Mouse (Mus musculus): Measurements from ENCODE around the gene Ccl3. TPM values are rescaled to one million over a fixed set of nuclear protein-coding genes. Genes with fewer than 3 reads are reported as not detected.
A peak's percentile ranks its signal among the peaks of the same experiment; 100 is the strongest.

Gene Ccl3
- total and polyA plus RNA-seq, 3 experiments = 3.2 to 18.4 (median 10.6) TPM

DNA sequence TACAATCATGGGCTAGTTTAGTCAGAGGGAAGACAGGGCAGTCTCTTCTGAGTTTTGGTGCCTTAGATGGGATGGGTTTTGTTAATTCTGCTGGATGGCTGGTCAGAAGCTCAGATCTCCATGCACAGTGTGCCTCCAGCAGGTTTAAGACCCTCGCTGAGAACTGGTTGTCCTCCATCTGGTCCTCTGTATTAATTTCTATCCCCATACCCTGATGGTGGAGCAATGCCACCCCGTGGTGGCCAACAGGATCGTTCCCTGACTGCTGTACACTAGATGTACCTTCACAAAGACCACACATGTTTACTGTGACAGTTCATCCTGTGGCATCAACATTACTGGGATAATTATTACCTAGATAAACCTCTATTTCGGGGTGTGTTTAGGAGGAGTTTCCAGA, 16.4 kb downstream of the Ccl3 start (continued):
- TF ChIP-seq BHLHE40 (IDR thresholded peaks at IDR 0.05; ENCODE audit: low read depth, low read length) (peak; percentile 32; the same call in 1 of the 2 replicates), EP300 (IDR thresholded peaks at IDR 0.05; ENCODE audit: low read length) (no peak), MAZ (IDR thresholded peaks at IDR 0.05; ENCODE audit: low read depth, low read length) (0 out of 2 replicates have a peak, but pooled peaks have one; percentile 43), TBP (conservative IDR thresholded peaks at IDR 0.05; ENCODE audit: low read depth, low read length) (no peak), SIN3A (IDR thresholded peaks at IDR 0.05; ENCODE audit: low read length) (peak; percentile 67; the same call in 1 of the 2 replicates), NELFE (IDR thresholded peaks at IDR 0.05; ENCODE audit: low read depth, low read length) (peak; percentile 62; the same call in 1 of the 2 replicates), JUND (conservative IDR thresholded peaks at IDR 0.05; ENCODE audit: low read depth, low read length) (no peak), GABPA (IDR thresholded peaks at IDR 0.05; ENCODE audit: insufficient replicate concordance, low read depth, low read length) (no peak), CTCF (conservative IDR thresholded peaks at IDR 0.05 in 1 of 2, IDR thresholded peaks at IDR 0.05 in 1 of 2; ENCODE audit: low read depth in 2 of 2, low read length in 2 of 2) (peak; percentile 62 to 97), ZMIZ1 (IDR thresholded peaks at IDR 0.05; ENCODE audit: low read depth, low read length) (no peak), HCFC1 (IDR thresholded peaks at IDR 0.05; ENCODE audit: low read depth, low read length) (no peak), PAX5 (IDR thresholded peaks at IDR 0.05; ENCODE audit: low read length) (no peak), ZNF384 (IDR thresholded peaks at IDR 0.05; ENCODE audit: low read depth, low read length) (no peak), POLR2A (IDR thresholded peaks at IDR 0.05; ENCODE audit: low read depth, low read length) (no peak), UBTF (IDR thresholded peaks at IDR 0.05; ENCODE audit: low read depth, low read length) (no peak)

DNA sequence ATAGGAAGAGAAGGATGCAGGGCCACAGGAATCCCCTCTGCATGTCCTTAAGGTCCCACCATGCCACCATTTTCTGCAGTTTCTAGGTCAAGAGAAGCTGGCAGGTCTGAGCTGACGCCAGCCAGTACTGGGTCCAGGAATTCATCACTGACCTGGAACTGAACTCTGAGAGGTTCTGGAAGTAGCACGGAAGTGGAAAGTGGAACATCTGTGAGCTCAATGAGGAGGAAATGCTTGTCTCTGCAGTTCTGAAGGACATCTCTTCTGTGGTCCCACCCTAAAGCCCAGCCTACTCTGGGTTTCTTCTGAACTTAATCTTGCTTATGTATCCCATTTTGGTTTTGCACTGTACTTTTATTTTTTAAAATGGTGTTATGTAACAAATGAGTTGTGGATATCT, 18.1 kb downstream of the Ccl3 start:
- dilution Hi-C loops (cut with MboI; ENCODE audit: extremely low pct_ligation_motif_present, extremely low pct_unique_long_range_greater_than_20kb, low sequenced_read_pairs) (no loop called here), in situ Hi-C loops (cut with MboI; ENCODE audit: low pct_ligation_motif_present, low pct_unique_long_range_greater_than_20kb, low sequenced_read_pairs) (loop anchor here (5.0 to 10.0 kb wide), 3 partner anchors 69 to 186 kb away; no protein-coding TSS in a partner anchor)
- Histone ChIP-seq H3K4me1 (ENCODE audit: control insufficient read depth in 1 of 2, insufficient read depth in 2 of 2) (peaks cover 11 to 12% of the 10 kb centered on the region in 2 experiments), H3K27me3 (replicated peaks) (no peaks in the 10 kb centered on the region), H3K4me3 (replicated peaks in 1 of 3; ENCODE audit: low read depth in 2 of 3, low read length in 2 of 3, poor library complexity in 1 of 3) (no peak overlapping the region), H3K79me2 (replicated peaks; ENCODE audit: control insufficient read depth, extremely low read depth, insufficient read depth, poor library complexity, severe bottlenecking) (no peaks in the 10 kb centered on the region), H3K9ac (ENCODE audit: insufficient read depth, low read depth) (no peak overlapping the region), H3K4me2 (ENCODE audit: insufficient read depth, low read depth, poor library complexity, severe bottlenecking) (no peak overlapping the region), H3K9me3 (replicated peaks; ENCODE audit: low read length) (no peaks in the 10 kb centered on the region), H3K27ac (ENCODE audit: insufficient read depth, low read depth) (no peak overlapping the region), H3K36me3 (replicated peaks in 1 of 2; ENCODE audit: control insufficient read depth in 1 of 2, insufficient read depth in 1 of 2, low read length in 1 of 2) (no peaks in the 10 kb centered on the region)
- no peak for DNase-seq (ENCODE audit: extremely low read depth)
- TF ChIP-seq RAD21 (IDR thresholded peaks at IDR 0.05; ENCODE audit: low read depth, low read length) (no peak), ZNF384 (IDR thresholded peaks at IDR 0.05; ENCODE audit: low read depth, low read length) (no peak), RCOR1 (conservative IDR thresholded peaks at IDR 0.05; ENCODE audit: low read depth, low read length) (no peak), SIN3A (IDR thresholded peaks at IDR 0.05; ENCODE audit: low read length) (no peak), SMC3 (IDR thresholded peaks at IDR 0.05; ENCODE audit: low read depth, low read length) (no peak), JUN (IDR thresholded peaks at IDR 0.05; ENCODE audit: insufficient read depth, low read depth, low read length) (no peak), CHD2 (IDR thresholded peaks at IDR 0.05; ENCODE audit: low read length) (no peak), ZC3H11A (IDR thresholded peaks at IDR 0.05; ENCODE audit: low read depth, low read length) (no peak), ETS1 (conservative IDR thresholded peaks at IDR 0.05; ENCODE audit: low read depth, low read length) (no peak), USF2 (conservative IDR thresholded peaks at IDR 0.05; ENCODE audit: low read depth, low read length) (no peak), PAX5 (IDR thresholded peaks at IDR 0.05; ENCODE audit: low read length) (no peak), EP300 (IDR thresholded peaks at IDR 0.05; ENCODE audit: low read length) (no peak), E2F4 (IDR thresholded peaks at IDR 0.05; ENCODE audit: insufficient replicate concordance, low read depth, low read length) (no peak), IRF4 (IDR thresholded peaks at IDR 0.05; ENCODE audit: low read depth, low read length) (no peak)
